Mouse (Mus musculus): Measurements from ENCODE around the gene Txndc5.

DNA sequence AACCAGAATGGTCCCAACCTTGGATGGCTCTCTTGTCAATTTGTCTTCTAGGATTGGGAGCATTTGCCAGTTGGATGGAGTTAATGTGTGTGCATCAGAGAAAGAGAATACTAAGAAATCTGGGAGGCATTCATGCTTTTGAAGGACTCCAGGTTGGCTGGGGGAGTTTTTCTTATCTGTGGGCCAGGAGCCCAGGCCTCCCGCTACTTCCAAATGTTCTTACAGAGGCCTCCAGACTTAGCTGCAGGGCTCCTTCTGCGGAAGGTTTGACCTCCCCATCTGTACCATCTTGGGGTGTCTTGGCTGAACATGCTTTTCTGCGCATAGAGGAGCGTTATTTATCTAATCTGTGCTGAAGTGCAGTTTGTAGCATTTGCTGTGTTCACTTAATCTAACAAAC, 56.0 kb downstream of the Txndc5 start:
- TF ChIP-seq CTCF (IDR thresholded peaks at IDR 0.05; ENCODE audit: low read depth) (no peak), EP300 (IDR thresholded peaks at IDR 0.05; ENCODE audit: low read depth) (no peak)

All from liver, postnatal 0 days (tissue).